Mouse (Mus musculus): Measurements from ENCODE around the gene Kdm6b.

Gene Kdm6b

DNA sequence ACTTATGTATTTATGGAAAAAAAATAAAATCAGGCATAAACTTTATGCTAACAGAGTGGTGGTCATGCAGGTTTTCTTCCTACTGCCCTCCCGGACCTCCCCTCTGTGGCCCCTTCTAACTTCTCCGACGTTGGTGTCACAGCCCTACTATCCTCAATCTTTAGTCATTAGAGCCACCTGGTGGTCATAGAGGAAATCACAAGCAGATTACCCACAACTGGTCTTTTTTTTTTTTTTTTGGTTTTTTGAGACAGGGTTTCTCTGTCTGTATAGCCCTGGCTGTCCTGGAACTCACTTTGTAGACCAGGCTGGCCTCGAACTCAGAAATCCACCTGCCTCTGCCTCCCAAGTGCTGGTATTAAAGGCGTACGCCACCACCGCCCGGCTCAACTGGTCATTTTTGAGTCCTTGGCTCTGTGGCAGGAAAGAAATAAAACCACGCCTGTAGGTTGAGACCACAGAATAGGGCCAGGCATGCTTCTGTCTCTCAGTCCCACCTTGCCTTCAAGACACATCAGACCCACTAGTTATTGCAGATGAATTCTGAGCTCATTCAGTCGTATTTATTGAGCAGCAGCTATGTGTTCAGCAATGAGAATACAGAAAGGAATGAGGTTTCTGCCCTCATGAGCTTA, 23.0 kb downstream of the Kdm6b start:
- CTCF ChIA-PET, result interaction anchor here (0.6 to 1.5 kb wide), 4 partner anchors 42 to 121 kb away, joined by 3 to 9 read pairs (median 6); no protein-coding TSS in a partner anchor

DNA sequence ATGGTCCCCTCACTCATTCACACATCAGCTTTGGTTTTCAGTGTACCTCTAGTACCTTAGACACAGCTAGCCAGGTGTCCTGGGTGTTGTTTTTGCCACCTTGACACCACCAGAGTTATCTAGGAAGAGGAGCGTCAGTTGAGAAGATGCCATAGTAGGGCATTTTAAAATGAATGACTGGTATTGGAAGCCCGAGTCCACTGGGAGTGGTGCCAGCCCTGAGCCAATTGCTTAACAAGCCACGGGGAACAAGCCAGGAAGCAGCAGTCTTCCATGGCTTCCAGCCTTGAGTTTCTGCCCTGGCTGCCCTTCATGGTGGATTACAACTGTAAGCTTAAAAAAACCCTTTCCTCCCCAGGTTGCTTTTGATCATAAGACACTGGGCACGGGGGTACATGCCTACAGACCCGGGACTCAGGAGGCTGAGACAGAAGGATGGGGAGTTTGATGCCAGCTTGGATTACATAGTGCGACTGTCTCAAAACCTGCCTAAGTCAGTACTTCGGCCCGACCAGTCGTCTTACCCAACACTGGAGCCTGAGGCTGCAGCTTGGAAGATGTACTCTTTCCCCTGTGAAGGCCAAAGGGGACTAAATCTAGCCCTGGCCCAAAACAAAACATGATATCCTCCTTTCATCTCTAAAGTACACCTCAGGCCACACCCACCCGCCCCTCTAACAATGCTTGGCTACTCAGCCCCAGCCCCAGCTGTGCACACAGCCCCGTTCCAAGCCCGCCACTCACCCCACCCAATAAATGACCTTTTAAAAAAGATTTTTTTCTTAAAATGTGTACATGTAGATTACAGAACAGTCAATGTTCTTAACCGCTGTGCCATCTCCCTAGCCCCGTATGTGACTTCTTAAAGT, 23.7 kb downstream of the Kdm6b start:
- CTCF ChIA-PET, result interaction anchor here (0.7 to 1.5 kb wide), 2 partner anchors 116 to 119 kb away, joined by 4 to 8 read pairs; no protein-coding TSS in a partner anchor

DNA sequence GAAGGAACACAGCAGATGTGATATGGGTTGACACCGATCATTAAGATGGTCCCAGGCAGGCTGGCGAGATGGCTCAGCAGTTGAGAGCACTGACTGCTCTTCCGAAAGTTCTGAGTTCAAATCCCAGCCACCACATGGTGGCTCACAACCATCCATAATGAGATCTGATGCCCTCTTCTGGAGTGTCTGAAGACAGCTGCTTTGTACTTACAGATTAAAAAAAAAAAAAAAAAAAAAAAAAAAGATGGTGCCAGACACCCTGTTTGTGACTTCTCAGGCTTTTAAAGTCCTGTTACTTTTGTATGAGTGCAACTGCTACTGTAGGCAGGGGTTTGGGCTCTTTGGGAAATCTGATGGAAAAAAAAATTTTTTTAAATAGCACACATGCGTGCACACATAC, 24.8 kb downstream of the Kdm6b start:
- CTCF ChIA-PET, result interaction anchor here (0.6 to 1.2 kb wide), 3 partner anchors 24 to 73 kb away, joined by 3 to 12 read pairs (median 3); no protein-coding TSS in a partner anchor

DNA sequence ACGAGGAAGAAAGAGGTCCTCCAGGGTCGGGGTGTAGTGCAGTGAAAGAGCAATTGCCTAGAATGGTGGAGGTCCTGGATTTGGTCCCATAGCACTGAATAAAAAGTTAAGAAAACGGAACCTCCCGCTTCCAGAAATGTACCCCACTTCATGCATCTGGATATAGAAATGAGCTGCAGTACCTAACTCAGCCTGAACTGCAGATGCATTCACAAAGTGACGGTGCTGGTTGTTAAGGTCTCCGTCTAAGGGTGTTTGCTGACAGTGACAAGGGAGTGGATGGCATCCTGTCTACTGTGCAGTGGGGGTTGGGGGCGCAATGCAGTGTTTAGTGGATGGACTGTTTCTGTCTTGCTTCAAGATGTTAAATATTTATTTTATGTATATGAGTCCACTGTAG, 26.7 kb downstream of the Kdm6b start:
- CTCF ChIA-PET, result no interaction called here

DNA sequence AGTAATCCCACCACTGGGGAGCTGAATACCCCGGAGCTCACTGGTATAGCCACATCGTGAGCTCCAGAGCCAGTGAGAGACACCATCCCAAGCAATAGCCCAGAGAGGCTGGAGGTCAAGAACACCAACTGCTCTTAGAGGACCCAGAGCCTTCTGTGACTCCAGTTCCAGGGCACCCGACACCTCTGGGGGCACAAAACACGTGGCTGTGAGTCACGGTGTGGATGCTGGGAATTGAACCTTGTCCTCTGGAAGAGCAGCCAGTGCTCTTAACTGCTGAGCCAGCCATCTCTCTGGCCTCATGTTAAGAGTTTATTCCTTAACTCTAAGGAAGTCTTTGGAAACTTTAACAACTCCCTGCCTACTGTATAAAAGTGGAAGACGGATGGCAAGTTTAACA, 28.5 kb downstream of the Kdm6b start:
- CTCF ChIA-PET, result no interaction called here

DNA sequence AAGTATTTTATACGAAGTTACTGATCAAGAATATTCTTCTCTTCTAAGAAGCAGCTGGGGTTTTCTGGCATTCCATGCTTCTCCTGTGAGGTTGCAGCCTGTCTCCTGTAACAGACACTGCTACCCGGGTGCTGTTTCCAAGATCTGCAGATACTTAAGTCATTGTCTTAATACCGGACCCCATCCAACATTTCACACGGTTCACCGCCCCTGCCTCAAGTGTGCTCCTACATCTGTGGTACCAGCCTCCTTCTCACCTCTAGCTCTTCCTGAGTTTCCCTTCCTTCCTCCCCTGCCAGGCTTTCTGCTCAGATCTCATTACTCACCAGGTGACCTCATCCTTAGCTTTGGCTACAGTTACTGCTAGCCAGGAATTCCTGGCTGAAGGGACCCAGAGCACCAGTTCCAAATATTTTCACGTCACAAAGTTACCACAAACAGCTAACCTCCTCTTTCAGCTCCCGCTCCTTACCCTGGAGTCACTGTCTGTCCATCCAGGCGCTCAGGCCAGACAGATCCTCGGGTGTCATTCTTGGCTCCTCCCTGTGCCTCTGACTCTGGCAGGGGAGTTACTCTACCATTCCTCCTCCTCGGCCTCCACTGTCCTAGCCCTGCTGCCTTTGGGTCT, 30.9 kb downstream of the Kdm6b start:
- CTCF ChIA-PET, result interaction anchor here (0.7 kb wide), 1 partner anchor 20 kb away, joined by 4 read pairs; no protein-coding TSS in a partner anchor

DNA sequence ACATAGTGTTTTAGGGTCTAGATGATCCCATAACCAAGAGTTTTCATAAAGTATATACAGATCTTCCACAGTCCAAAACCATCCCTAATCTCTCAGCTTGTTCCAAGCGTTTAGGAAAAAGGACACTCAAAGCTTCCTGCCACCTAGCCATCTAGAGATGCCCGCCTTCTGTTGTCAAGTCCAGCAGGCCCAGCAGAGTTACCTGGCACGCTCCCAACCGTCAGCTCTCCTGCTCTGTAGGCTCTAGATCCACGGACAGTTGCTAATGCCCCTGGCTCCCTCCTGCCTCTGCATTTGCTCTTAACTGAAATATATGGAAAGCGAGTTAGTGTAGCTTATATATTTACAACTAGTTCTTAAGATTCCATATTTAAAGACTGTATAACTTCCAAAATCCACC, 32.1 kb downstream of the Kdm6b start:
- CTCF ChIA-PET, result interaction anchor here (0.6 kb wide), 1 partner anchor 74 kb away, joined by 8 read pairs; no protein-coding TSS in a partner anchor

DNA sequence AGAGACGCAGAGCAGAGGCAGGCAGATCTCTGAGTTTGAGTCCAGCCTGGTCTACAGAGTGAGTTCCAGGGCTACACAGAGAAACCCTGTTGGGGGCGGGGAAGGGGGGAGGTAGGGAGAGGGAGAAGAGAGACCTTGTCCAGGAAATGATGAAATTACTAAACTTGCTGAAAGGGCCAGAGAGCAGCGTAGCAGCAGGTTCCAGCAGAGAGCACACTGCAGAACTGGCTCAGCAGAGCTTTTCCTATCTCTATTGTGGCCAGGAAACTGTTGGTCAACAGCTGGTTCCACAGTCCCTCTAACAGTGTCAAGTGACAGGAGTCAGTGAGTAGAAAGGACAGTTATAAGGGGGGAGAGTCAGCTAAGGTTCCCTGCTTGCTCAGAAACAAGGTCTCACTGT, 33.9 kb downstream of the Kdm6b start:
- CTCF ChIA-PET, result no interaction called here

DNA sequence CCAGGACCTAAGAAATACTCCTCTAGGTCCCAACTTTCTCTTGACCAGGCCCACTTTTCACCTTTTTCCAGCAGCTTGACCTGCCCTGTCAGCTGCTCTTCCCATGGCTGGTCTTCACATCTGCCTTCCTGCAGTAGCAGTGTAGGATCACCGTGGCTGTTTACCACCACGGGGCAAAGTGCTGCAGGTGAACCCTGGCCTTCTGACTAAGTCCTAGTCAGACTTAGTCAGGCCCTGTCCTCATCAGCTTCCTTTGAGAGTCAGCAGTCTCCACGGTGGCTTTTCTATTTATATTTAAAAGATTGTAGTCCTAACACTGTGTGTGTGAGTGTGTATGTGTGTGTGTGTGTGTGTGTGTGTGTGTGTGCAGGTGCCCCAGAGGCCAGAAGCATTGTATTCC, 35.7 kb downstream of the Kdm6b start:
- CTCF ChIA-PET, result interaction anchor here (0.6 kb wide), 2 partner anchors 72 to 325 kb away, joined by 3 read pairs; no protein-coding TSS in a partner anchor

DNA sequence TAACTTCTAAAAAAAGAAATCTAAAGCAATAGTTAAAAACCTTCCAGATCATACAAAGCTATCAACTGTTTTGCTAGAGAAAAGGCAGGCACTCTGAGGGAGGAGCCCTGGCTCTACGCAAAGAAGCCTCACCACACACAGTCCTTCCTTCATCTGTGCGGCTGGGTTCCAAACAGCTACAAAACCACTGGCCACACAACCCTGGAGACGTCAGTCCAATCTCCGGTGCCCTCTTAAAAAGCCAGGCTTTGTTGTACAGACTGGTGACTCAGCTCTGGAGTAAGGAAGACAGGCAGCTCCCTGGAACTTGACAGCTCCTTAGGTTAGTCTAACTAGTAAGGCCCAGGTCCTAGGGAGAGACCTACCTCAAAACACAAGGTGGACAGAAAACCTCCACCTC, 37.8 kb downstream of the Kdm6b start:
- CTCF ChIA-PET, result interaction anchor here (0.6 kb wide), 1 partner anchor 332 kb away, joined by 4 read pairs; no protein-coding TSS in a partner anchor

DNA sequence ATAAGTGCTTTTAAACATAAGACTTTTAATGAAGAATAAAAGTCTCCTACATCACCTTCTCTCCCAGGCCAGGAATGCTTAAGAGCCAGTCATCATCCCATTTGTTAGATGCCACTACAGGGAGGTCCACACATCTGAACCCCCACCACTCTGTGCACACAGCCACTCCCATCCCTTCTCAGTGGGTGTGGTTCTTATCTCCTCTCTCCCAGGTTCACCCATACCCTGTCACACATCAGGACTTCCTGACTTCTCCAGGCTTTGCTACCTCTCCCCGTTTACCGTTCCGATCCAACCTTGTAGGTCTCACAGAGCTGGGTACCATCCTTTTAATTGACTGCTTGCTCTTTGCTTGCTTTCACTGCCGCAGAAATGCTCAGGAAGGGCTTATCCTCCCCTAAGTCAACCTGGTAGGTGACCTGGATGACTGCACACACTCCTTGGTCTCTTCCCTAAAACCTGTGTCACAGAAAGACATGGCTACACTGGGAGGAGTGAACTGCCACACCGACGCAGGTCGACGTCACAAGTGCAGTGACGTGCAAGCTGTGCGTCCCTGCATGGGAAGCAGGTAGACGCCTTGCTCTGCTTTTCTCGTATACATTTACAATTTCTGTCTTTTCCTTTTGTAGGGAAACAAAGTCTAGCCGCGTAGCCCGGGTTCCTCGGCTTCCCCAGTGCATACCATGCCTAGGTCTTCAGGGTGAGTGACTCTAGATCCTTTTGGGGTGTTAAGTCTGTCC, 40.1 kb downstream of the Kdm6b start:
- CTCF ChIA-PET, result no interaction called here

DNA sequence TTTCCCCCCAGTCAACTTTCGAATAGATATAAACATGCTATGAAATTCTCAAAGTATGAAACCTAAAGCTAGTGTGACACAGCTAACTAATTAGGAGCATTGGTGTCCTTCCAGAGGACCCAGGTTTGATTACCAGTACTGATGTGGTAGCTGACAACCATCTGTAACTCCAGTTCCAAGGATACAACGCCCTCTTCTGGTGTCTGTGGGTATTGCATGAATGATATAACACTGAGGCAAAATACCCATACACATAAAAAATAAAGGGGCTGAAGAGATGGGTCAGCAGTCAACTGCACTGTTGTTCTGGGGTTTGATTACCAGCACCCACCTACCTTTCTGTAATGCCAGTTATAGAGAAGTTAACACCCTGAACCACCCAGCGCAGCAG, 40.7 kb downstream of the Kdm6b start:
- CTCF ChIA-PET, result interaction anchor here (0.6 kb wide), 1 partner anchor 100 kb away, joined by 3 read pairs; no protein-coding TSS in a partner anchor

DNA sequence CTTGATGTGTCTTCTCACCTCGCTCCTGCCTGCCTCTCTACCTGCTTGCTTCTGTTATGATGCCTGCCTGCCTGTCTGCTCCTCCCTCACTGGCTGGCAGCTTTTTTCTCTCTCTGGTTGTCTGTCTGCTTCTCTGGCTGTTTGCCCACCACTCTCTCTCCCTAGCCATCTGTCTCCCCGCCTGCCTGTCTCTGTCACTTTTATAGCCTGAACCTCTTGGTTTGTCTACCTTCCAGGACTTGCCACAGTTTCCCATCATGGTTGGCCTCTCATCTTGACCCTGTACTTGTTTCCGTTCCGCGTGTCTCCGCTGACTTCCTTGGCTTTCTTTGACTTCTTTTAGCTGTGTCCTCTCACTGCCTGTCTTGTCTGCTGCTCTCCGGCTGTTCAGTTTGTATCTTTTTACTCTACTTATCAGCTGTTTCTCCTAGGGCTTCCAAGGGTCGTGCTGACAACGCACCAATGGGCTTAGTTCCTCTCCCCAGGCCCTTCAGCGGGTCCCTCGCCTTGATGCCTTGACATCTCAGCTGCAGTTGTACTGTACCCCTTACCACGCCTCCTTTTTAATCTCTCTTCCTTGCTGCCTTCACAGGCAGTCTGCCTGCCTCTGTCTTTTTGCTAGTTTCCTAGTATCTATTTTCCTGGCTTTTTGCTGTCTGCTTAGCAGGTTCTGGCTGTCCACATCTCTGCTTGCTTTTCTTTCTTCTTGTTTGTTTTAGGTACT, 41.3 kb downstream of the Kdm6b start:
- CTCF ChIA-PET, result interaction anchor here (0.6 kb wide), 1 partner anchor 99 kb away, joined by 3 read pairs; no protein-coding TSS in a partner anchor

DNA sequence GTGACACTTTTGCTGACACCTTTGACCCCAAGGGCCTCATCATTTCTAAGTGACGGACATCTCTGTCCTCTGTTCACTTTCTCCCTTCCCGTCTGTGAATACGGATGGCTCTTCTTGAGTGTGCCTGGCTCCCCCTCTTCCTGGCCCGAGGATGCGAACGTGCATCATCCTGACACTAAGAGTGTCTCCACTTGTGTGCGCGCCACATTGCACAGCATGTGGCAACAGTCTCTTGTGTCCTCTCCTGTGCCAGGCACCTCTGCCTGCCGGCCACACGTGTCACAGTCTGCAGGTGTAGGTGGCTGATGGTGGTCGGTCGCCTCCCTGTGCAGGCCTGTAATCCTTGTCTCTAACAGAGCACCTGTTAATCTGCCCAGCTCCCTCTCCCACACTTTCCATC, 41.9 kb downstream of the Kdm6b start:
- CTCF ChIA-PET, result no interaction called here

DNA sequence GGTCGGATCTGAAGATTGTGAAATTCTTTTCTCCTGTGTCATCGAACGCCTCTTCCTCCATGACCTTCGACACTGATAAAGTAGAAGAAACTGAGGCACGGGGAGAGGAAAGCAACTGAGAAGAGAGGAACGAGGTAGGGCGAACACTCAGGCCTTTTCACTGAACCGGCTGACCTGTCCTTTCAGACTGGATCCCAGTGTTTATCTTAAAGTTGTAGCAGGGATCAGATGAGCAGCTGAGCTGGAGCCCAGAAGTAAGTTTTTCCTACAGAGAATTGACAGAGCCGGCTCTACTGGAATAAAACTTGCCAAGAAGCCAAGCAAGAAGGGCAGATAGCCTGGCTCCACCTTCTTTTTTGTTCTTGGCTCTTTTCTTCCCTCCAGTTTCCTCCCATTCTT, 42.7 kb downstream of the Kdm6b start:
- CTCF ChIA-PET, result interaction anchor here (0.6 kb wide), 1 partner anchor 8 kb away, joined by 5 read pairs; no protein-coding TSS in a partner anchor

DNA sequence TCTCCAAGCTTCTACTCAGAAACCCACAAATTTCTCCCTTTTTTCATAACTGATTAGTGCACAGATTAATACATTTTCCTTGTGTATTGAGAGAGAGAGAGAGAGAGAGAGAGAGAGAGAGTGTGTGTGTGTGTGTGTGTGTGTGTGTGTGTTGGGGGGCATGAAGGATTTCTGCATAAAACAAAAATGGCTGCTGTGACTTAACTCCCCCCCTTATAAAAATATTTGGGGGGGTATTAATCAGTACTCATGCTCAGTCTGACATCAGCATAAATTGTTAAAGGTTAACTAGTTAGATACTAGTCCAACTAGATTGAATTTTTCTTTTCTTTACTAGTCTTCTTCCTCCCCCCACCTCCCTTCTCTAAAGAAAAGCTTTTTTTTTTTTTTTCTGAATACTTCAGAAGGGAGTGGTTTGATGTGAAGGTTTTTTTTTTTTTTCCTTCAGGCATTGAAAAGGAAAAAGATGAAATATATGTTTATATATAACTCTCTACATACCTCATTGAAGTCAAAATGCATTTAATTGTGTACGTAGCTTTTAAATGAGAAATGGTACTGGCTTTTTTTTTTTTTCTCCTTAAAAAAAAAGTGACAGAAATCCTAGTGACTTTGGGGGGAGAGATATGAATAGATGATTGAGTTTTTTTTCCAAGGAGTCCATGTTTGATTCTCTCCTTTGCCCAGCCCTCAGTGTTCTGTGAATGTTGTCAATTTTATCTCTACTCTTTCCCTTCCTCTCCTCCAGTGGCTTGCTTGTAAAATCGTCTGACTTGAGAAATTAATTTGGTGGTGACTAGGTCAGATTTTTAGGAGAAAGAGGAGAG, 43.3 kb downstream of the Kdm6b start:
- CTCF ChIA-PET, result interaction anchor here (0.6 to 0.7 kb wide), 5 partner anchors 9 to 97 kb away, joined by 3 to 8 read pairs (median 6); no protein-coding TSS in a partner anchor

DNA sequence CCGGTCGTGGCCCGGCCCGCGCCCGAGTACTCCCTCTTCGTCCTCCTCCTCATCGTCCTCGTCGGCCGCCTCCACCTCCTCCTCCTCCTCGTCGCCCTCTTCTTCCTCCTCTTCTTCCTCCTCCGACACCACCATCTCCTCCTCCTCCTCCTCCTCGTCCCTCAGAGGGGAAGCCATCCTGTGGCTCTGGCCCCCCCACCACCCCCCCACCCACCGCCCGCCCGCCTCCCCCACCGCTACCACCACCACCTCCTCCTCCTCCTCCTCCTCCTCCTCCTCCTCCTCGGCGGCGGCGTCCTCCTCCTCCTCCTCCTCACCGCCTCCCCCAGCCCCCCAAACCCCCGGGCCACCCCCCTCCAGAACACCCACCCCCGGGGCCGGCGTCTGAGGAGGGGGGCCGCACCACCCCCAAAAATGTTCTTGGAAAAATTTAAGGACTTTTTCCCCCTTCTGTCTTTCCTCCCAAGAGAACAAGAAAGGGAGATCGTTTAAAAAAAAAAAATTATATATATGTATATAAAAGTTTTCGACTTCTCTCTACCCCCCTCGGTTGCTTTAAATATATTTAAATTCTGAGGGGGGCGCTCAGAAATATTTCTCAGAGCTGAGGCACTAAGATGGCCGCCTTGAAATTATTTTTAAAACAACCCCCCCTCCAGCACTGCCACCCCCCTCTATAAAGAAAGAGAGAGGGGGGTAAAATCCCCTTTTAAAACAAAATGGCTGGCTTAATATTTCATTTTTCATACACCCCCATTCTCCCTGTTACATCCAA, 44.1 kb downstream of the Kdm6b start, which contains the start of gene Chd3:
TSS of gene Chd3 (minus strand) at position 192 of the 775 bp plus-strand sequence.
- CTCF ChIA-PET, result interaction anchor here (0.6 to 1.4 kb wide), 4 partner anchors 32 to 96 kb away, joined by 3 to 7 read pairs (median 5); no protein-coding TSS in a partner anchor

All from spleen, embryonic (tissue).